Mouse (Mus musculus) left cerebral cortex, postnatal 14 days (tissue): Measurements from ENCODE around the gene Cd164. TPM values are rescaled to one million over a fixed set of nuclear protein-coding genes. Genes with fewer than 3 reads are reported as not detected.

Source experiments
- DNase-seq, 2 experiments: peaks; one replicate each; pipeline ENCODE4 v3.0.0; 2021 to 2022; ENCODE audit warnings: low spot score in 2 of 2, mixed read lengths in 1 of 2
- intact Hi-C: fragments of 180-260 bp; cut with DNase I; formaldehyde crosslinking; loops from one replicate; pipeline ENCODE4 v1.15.1; 2025
- total RNA-seq, 2 experiments: library from RNA; stranded (reverse); gene quantifications; 2 replicates each; pipeline ENCODE4 v1.2.3; 2021

Cd164 gene
- total RNA-seq, 2 experiments from 2014 or later: 56.1 to 57.1 TPM

GRCm38 (mm10) chr10:41575451-41576327, 56.5 kb downstream of the Cd164 start:
- no peak for DNase-seq

GRCm38 (mm10) chr10:41576328-41576833, 57.2 kb downstream of the Cd164 start:
- intact Hi-C loops: no loop called here
- DNase-seq: no peak

More at GRCm38 (mm10) chr10:41575451-41576327, 56.5 kb downstream of the Cd164 start:
- intact Hi-C loops: no loop called here

- no peak for DNase-seq
- intact Hi-C loops: no loop called here
These were observed 59.3 kb downstream of the Cd164 start for GRCm38 (mm10) chr10:41578541-41578940.

GRCm38 (mm10) chr10:41580441-41580840, 61.2 kb downstream of the Cd164 start:
- DNase-seq: no peak
- intact Hi-C loops: no loop called here

Other genes starting within 250 kb of the Cd164 start
- gene Fig4, start 216.2 kb upstream of the Cd164 start, total RNA-seq: 10 to 100 TPM; 30.1 to 31.5 TPM
- gene Ak9, start 215.4 kb upstream of the Cd164 start, total RNA-seq: under 1 TPM in 1 of 2 experiments, not detected in 1; 0.08 TPM
- 10 to 100 TPM; 15.6 to 17.8 TPM for gene Zbtb24, start 69.0 kb upstream of the Cd164 start, total RNA-seq
- gene Mical1, start 43.1 kb upstream of the Cd164 start, total RNA-seq: 10 to 100 TPM; 19.4 to 27.0 TPM
- 10 to 100 TPM; 20.8 to 24.7 TPM for gene Smpd2, start 29.0 kb upstream of the Cd164 start, total RNA-seq
- gene Ppil6, start 29.0 kb upstream of the Cd164 start, total RNA-seq: 1 to 10 TPM; 6.3 to 7.6 TPM
- 1 to 10 TPM; 1.2 to 1.3 TPM for gene Ccdc162, start 197.2 kb downstream of the Cd164 start, total RNA-seq